9 mouse cellular contexts compared by ENCODE assay signal in the genomic region with DNA sequence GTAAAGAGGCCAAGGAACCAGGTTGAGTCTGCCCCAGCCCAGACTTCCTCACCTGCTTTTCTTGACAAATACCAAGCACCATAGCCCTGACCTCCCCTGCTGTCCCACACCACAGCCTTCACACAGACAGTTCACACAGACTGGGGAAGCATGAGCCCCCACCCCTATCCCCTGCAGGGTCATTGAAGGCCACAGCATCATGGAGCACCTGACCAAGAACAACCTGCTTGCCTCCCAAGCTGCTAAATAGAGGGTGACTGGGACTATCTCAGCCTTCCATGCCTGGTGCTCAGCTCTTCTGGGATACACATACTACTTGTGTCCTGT.
A peak's percentile ranks its signal among the peaks of the same experiment; 100 is the strongest.
DNase-seq lines count a peak whose midpoint lies in the region; ATAC-seq and TF ChIP-seq lines count a peak whose summit lies in the region.
"Had no signal": no experiment of that assay in that cellular context is flagged by ENCODE, and none has a peak within 500 bp of the region (broad histone marks: within the 10 kb centered on the region; RNA-seq: fewer than 3 reads in every experiment).

No protein-coding gene starts in this region.

- intact Hi-C loops in heart, postnatal 10 days (cut with DNase I), result no loop called here

- H3K36me3 ChIP-seq in lung, embryonic 14.5 days (ENCODE audit: insufficient read depth), result no peaks in the 10 kb centered on the region
- H3K36me3 ChIP-seq in intestine, embryonic 15.5 days, result no peaks in the 10 kb centered on the region
- H3K36me3 ChIP-seq in neural tube, embryonic 15.5 days, result 0 out of 2 replicates have a peak, but pooled peaks cover 3% of the 10 kb centered on the region
- H3K36me3 ChIP-seq: liver, embryonic 13.5 days had no signal

- ATAC-seq in lung, embryonic 14.5 days (ENCODE audit: insufficient read depth), result peak; percentile 57
- peak; percentile 23 for ATAC-seq in intestine, embryonic 15.5 days
- ATAC-seq in neural tube, embryonic 15.5 days (ENCODE audit: low FRiP score), result no peak

- H3K4me3 ChIP-seq in lung, embryonic 14.5 days (ENCODE audit: low read depth, low read length), result no peak overlapping the region
- no peak overlapping the region for H3K4me3 ChIP-seq in intestine, embryonic 15.5 days (replicated peaks)
- H3K4me3 ChIP-seq in neural tube, embryonic 15.5 days (replicated peaks), result no peak overlapping the region
- H3K4me3 ChIP-seq: liver, embryonic 13.5 days had no signal

- H3K9ac ChIP-seq in lung, embryonic 14.5 days, result no peak overlapping the region
- no peak overlapping the region for H3K9ac ChIP-seq in intestine, embryonic 15.5 days
- H3K9ac ChIP-seq in neural tube, embryonic 15.5 days (replicated peaks), result no peak overlapping the region
- H3K9ac ChIP-seq: liver, embryonic 13.5 days had no signal

- no peaks in the 10 kb centered on the region for H3K9me3 ChIP-seq in lung, embryonic 14.5 days (ENCODE audit: low read depth, low read length)
- H3K9me3 ChIP-seq in intestine, embryonic 15.5 days, result no peaks in the 10 kb centered on the region
- no peaks in the 10 kb centered on the region for H3K9me3 ChIP-seq in neural tube, embryonic 15.5 days (replicated peaks)
- H3K9me3 ChIP-seq: liver, embryonic 13.5 days had no signal

- peaks cover 16% of the 10 kb centered on the region for H3K4me1 ChIP-seq in lung, embryonic 14.5 days (ENCODE audit: insufficient read depth)
- peaks cover 15% of the 10 kb centered on the region for H3K4me1 ChIP-seq in intestine, embryonic 15.5 days (replicated peaks)
- peaks cover 23% of the 10 kb centered on the region for H3K4me1 ChIP-seq in neural tube, embryonic 15.5 days
- H3K4me1 ChIP-seq: liver, embryonic 13.5 days had no signal

- no peak for TF ChIP-seq CTCF in lung, embryonic 14.5 days (IDR thresholded peaks at IDR 0.05; ENCODE audit: low read depth)

- peak overlapping the region; percentile 64 for H3K27ac ChIP-seq in lung, embryonic 14.5 days (ENCODE audit: low read depth)
- H3K27ac ChIP-seq in intestine, embryonic 15.5 days, result peak overlapping the region; percentile 19; the same call in 1 of the 2 replicates
- peak overlapping the region; percentile 71 for H3K27ac ChIP-seq in neural tube, embryonic 15.5 days (replicated peaks)
- H3K27ac ChIP-seq: liver, embryonic 13.5 days had no signal

- H3K4me2 ChIP-seq in lung, embryonic 14.5 days, result no peak overlapping the region
- no peak overlapping the region for H3K4me2 ChIP-seq in intestine, embryonic 15.5 days (replicated peaks)
- H3K4me2 ChIP-seq in neural tube, embryonic 15.5 days, result no peak overlapping the region
- H3K4me2 ChIP-seq: liver, embryonic 13.5 days had no signal

- no peaks in the 10 kb centered on the region for H3K27me3 ChIP-seq in lung, embryonic 14.5 days (ENCODE audit: insufficient read depth, low read length)
- H3K27me3 ChIP-seq in intestine, embryonic 15.5 days (replicated peaks), result no peaks in the 10 kb centered on the region
- no peaks in the 10 kb centered on the region for H3K27me3 ChIP-seq in neural tube, embryonic 15.5 days (replicated peaks)
- H3K27me3 ChIP-seq: liver, embryonic 13.5 days had no signal

- DNase-seq in heart, adult 11 months, result peak; percentile 77
- no peak for DNase-seq in heart, postnatal 10 days
- no peak for DNase-seq in lung, embryonic 14.5 days
- no peak for DNase-seq in lung, postnatal 36 days
- no peak for DNase-seq in spleen, postnatal 36 days (ENCODE audit: low spot score in 2 of 2)
- DNase-seq in testis, postnatal 14 days (ENCODE audit: low spot score), result no peak
- DNase-seq: liver, embryonic 13.5 days had no signal

Comparison
In these comparisons a context has a peak if more than half of its experiments do, and no peak if none do; other contexts are left out.
1. H3K27ac ChIP-seq: peak in every context shown above with its lines; median percentile 71 in neural tube, embryonic 15.5 days; 64 in lung, embryonic 14.5 days; 19 in intestine, embryonic 15.5 days.